Mouse (Mus musculus) midbrain, embryonic 13.5 days (tissue): ENCODE results near the gene Tbc1d9b. TPM values are rescaled to one million over a fixed set of nuclear protein-coding genes. Genes with fewer than 3 reads are reported as not detected.

ENCODE experiments used
- ATAC-seq: fragments of 200-750 bp; cut with Nextera tagmentation; 2 replicates; pipeline ENCODE4 v1.8.0; 2017; ENCODE audit warnings: mild to moderate bottlenecking, moderate TSS enrichment, moderate library complexity
- H3K27ac ChIP-seq: fragments of 300-500 bp; sonication (generic); 2 replicates; pipeline ENCODE4 v1.5.1; 2015; ENCODE audit warnings: inconsistent platforms, mild to moderate bottlenecking, moderate library complexity
- H3K27me3 ChIP-seq: fragments of 300-500 bp; sonication (generic); 2 replicates; pipeline ENCODE4 v1.6.1; 2015; ENCODE audit warnings: mild to moderate bottlenecking, inconsistent platforms
- H3K36me3 ChIP-seq: fragments of 300-500 bp; sonication (generic); 2 replicates; pipeline ENCODE4 v1.6.1; 2015; ENCODE audit warnings: mild to moderate bottlenecking, inconsistent platforms
- H3K4me1 ChIP-seq: fragments of 300-500 bp; sonication (generic); replicated peaks from 2 replicates; pipeline ENCODE4 v1.6.1; 2015; ENCODE audit warnings: inconsistent platforms
- H3K4me2 ChIP-seq: fragments of 300-500 bp; sonication (generic); replicated peaks from 2 replicates; pipeline ENCODE4 v1.6.1; 2015; ENCODE audit warnings: moderate library complexity, mild to moderate bottlenecking, inconsistent platforms
- H3K4me3 ChIP-seq: fragments of 300-500 bp; sonication (generic); replicated peaks from 2 replicates; pipeline ENCODE4 v1.5.1; 2015; ENCODE audit warnings: mild to moderate bottlenecking, inconsistent platforms
- H3K9ac ChIP-seq: fragments of 300-500 bp; sonication (generic); replicated peaks from 2 replicates; pipeline ENCODE4 v1.6.1; 2015; ENCODE audit warnings: mild to moderate bottlenecking, inconsistent platforms
- H3K9me3 ChIP-seq: fragments of 300-500 bp; sonication (generic); 2 replicates; pipeline ENCODE4 v1.6.1; 2016; ENCODE audit warnings: mild to moderate bottlenecking, inconsistent platforms
- WGBS: fragments of 180-500 bp; shearing (Covaris S2); methylation state at CpG from one replicate; pipeline ENCODE4 v1.1.7; 2015; 5-methylcytosine and 5-hydroxymethylcytosine counted together
- polyA plus RNA-seq: library from polyadenylated mRNA; unstranded; fragments of >200 nt; fragmentation: Nextera tagmentation; extraction: Ambion mirVana; gene quantifications from 2 replicates; pipeline ENCODE4 v1.2.1, GENCODE M21; 2015

Tbc1d9b gene
- polyA plus RNA-seq, 1 experiment from 2014 or later, result 39.9 TPM

DNA sequence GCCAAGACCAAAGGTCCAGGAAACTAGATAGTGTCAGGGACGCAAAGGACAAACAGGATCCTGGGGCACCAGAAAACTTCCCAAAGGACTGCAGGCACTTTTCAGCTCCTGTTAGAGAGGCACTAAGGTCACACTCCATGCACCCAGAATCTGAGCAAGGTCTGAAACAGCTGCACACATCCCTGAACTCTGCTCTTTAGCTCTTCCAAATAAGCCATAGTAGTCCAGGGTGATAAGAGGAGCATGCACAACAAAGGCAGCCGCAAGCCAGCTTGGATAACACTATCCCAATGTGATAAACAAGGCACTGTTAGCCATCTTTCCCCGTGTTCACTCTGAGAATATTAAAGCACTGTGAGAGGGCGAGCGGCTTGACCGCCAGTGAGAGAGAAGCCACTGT is 27.2 kb upstream of the Tbc1d9b start:
- Histone ChIP-seq H3K9me3 (no peaks in the 10 kb centered on the region), H3K27ac (no peak overlapping the region), H3K4me1 (no peaks in the 10 kb centered on the region), H3K4me3 (no peak overlapping the region), H3K27me3 (no peaks in the 10 kb centered on the region), H3K36me3 (peaks cover 31% of the 10 kb centered on the region), H3K4me2 (no peak overlapping the region), H3K9ac (no peak overlapping the region)
- ATAC-seq, result no peak
- WGBS, result 94% methylated on average over 6 of the region's 6 CpGs

DNA sequence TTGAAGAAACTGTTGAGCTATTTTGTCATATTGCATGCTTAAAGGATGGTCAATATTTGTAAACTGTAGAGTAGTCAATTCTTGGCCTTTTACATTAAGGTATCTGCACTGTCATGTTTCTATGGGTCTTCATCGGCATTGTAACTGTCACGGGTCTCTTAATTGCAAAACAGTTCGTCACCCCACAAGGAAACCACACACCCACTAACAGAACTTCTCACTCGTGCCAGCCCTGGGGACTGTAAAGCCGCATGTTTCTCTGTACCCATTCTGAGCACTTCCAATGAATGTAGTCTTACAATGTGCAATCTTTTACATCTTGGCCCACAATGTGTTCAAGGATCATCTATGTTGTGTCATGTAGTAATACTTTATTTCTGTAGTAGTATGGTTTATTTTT is 26.0 kb upstream of the Tbc1d9b start:
- ATAC-seq, result no peak
- Histone ChIP-seq H3K27me3 (no peaks in the 10 kb centered on the region), H3K36me3 (peaks cover 19% of the 10 kb centered on the region), H3K9ac (no peak overlapping the region), H3K4me2 (no peak overlapping the region), H3K4me1 (no peaks in the 10 kb centered on the region), H3K9me3 (no peaks in the 10 kb centered on the region), H3K4me3 (no peak overlapping the region), H3K27ac (no peak overlapping the region)
- 93% methylated on average over 5 of the region's 5 CpGs for WGBS

DNA sequence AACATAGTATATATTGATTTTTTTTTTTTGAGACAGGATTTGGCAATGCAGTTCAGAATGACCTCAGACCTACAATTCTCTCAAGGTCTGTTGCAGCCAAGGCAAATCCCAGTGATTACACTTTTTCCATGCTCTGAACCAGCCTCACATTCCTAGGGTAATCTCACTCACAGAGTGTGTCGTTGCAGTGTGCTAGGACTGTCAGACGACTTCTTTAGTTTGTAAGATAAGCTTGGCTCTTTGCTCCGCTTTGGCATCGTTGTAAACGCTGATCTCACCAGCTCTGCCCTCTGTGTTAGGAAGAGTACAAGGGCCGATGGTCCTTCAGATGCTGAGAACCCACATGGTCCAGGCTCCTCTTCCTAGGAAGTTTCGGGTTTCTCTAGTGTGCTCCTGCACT is 25.2 kb upstream of the Tbc1d9b start:
- 88% methylated on average over 7 of the region's 7 CpGs for WGBS
- peaks cover 14% of the 10 kb centered on the region for H3K36me3 ChIP-seq
- ATAC-seq, result no peak
- H3K9me3 ChIP-seq, result no peaks in the 10 kb centered on the region
- no peak overlapping the region for H3K27ac ChIP-seq
- no peak overlapping the region for H3K4me2 ChIP-seq
- H3K9ac ChIP-seq, result no peak overlapping the region
- H3K4me1 ChIP-seq, result no peaks in the 10 kb centered on the region
- H3K4me3 ChIP-seq, result no peak overlapping the region
- no peaks in the 10 kb centered on the region for H3K27me3 ChIP-seq

DNA sequence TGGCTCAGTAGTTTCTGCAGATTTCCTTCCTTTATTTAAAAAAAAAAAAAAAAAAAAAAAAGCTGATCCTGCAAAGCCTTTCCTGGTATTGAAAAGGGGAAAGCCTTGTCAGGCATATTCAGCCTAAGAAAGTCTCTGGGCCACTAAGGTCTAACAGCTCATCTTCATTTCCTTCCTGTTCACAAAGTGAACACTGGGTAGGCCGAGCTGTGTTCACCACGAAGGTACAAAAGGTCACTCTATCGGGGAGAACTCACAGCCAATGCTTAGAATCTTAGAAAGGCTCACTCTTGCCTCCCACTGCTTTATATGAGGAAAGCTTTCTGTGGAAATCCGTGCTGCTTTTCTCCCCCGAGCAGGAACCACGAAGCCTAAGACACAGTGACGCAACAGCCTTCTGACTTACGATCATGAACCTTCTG is 22.4 kb upstream of the Tbc1d9b start:
- H3K4me3 ChIP-seq, result no peak overlapping the region
- ATAC-seq, result no peak
- H3K36me3 ChIP-seq, result peaks cover 24% of the 10 kb centered on the region
- no peaks in the 10 kb centered on the region for H3K9me3 ChIP-seq
- WGBS, result 82% methylated on average over 8 of the region's 8 CpGs
- no peak overlapping the region for H3K27ac ChIP-seq
- no peaks in the 10 kb centered on the region for H3K4me1 ChIP-seq
- H3K9ac ChIP-seq, result no peak overlapping the region
- H3K4me2 ChIP-seq, result no peak overlapping the region
- H3K27me3 ChIP-seq, result no peaks in the 10 kb centered on the region

DNA sequence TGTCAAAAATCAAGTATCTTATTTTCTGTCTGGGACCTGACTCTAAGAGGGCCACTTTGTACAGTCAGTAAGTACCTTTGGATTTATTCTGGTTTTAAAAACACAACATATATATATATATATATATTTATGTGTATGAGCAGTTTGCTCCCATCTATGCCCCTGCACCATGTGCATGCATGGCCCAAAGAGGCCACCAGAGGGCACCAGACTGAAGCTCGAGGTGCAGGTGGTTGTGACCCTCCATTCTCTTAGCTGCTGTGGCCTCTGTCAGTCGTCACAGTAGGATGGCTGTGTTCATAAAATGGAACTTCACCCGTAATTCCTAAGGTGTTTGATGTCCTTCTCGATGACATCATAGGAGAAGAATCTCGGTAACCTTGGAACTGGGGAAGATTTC is 16.9 kb upstream of the Tbc1d9b start:
- ATAC-seq, result 0 out of 2 replicates have a peak, but pooled peaks have one; percentile 45

DNA sequence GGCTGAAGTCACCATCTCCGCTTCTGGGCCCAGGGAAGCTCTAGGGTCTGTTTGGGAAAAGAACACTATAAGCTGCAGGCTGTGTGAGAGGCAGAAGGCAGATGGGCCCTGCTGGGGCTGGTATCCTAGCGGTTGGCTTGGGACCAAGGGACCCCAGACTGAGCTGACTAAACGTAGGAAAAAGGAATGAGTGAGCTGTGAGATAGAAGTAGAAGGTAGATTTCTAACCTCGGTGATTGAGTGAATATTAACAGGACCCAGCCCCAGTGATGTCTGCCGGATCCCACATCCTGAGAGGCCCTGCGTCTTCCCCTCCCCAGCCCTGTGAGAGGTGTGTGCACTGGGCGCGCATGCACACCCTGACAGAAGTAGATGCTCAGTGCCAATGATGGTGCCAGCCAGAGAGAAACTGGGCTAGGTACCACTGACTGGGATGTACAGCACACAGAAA is 8.5 kb upstream of the Tbc1d9b start:
- WGBS, result 91% methylated on average over 8 of the region's 8 CpGs
- no peaks in the 10 kb centered on the region for H3K9me3 ChIP-seq
- H3K9ac ChIP-seq, result no peak overlapping the region
- H3K27me3 ChIP-seq, result no peaks in the 10 kb centered on the region
- H3K36me3 ChIP-seq, result peaks cover 47% of the 10 kb centered on the region
- ATAC-seq, result no peak
- no peak overlapping the region for H3K4me2 ChIP-seq
- H3K4me1 ChIP-seq, result no peaks in the 10 kb centered on the region
- H3K4me3 ChIP-seq, result no peak overlapping the region
- no peak overlapping the region for H3K27ac ChIP-seq

More for the DNA sequence above, 16.9 kb upstream of the Tbc1d9b start:
- 17% methylated on average over 5 of the region's 5 CpGs for WGBS
- Histone ChIP-seq H3K9me3 (no peaks in the 10 kb centered on the region), H3K27me3 (no peaks in the 10 kb centered on the region), H3K36me3 (peaks cover 30% of the 10 kb centered on the region), H3K4me3 (no peak overlapping the region), H3K9ac (no peak overlapping the region), H3K4me1 (no peaks in the 10 kb centered on the region), H3K4me2 (no peak overlapping the region), H3K27ac (no peak overlapping the region)

DNA sequence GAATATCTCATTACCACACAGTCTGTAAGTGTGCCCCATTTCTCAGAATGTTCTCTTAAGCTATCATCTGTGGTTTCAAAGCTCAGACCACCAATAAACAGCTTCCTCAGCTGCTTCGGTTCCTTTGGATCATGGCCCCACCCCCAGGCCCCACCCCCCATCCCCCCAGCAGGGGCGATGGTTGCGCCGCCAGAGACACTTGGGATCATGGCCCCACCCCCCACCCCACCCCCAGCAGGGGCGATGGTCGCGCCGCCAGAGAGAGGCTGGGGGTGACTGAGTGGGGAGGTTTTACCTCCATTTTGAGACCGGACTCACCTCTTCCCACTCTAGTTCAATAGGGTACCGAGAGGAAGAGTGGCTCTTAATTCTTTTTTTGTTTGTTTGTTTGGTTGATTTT is 3.4 kb upstream of the Tbc1d9b start:
- H3K4me2 ChIP-seq, result peak overlapping the region; percentile 32; the same call in 1 of the 2 replicates
- WGBS, result 8% methylated on average over 10 of the region's 10 CpGs

DNA sequence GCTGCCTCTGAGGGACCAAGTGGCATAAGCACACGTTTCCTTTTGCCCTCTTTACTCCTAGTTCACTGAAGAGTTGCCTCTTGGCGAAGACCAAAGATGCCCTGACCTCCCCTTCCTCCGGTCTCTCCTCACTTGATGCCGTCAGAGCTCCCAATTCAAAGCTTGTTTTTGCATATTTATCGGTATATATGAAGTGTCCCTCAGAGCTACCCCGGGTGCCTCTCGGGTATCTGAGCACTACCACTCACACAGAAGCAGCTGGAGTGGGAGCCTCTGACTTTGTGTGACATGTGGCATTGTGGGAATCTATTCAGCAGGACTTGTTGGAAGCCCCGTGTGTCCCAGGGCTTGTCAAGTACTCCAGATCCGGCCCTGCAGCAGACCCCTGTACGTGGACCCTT is 605 bp downstream of the Tbc1d9b start:
- Histone ChIP-seq H3K36me3 (peaks cover 15% of the 10 kb centered on the region), H3K27ac (peak overlapping the region; percentile 94), H3K9me3 (no peaks in the 10 kb centered on the region), H3K9ac (peak overlapping the region; percentile 99), H3K4me3 (peak overlapping the region; percentile 86), H3K4me2 (peak overlapping the region; percentile 86), H3K4me1 (peaks cover 20% of the 10 kb centered on the region), H3K27me3 (no peaks in the 10 kb centered on the region)
- 10% methylated on average over 10 of the region's 10 CpGs for WGBS
- peak; percentile 10 for ATAC-seq

More for the DNA sequence above, 3.4 kb upstream of the Tbc1d9b start:
- ATAC-seq, result no peak
- Histone ChIP-seq H3K9me3 (no peaks in the 10 kb centered on the region), H3K27ac (no peak overlapping the region), H3K36me3 (peaks cover 4% of the 10 kb centered on the region; the same call in 1 of the 2 replicates), H3K4me3 (no peak overlapping the region), H3K27me3 (no peaks in the 10 kb centered on the region), H3K9ac (no peak overlapping the region; the same call in 1 of the 2 replicates), H3K4me1 (peaks cover 20% of the 10 kb centered on the region)

DNA sequence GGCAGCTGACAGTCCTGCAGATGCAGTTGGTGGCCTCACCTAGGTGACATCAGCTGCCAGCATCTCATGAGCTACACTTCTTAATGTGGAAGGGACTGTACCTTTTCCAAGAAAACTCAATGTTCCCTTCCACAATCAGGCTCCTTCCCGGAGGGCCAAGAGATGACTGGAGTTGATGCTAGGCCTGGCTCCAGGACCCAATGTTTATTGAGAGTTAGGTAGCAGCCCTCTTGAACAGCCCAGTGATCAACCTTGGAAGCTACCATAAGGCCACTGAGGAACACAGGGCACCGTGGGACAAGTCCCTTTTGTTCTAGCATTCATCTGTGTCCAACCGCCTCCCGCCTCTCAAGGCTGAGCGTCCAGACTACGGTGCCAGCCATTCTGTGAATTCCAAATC is 1.1 kb downstream of the Tbc1d9b start:
- H3K27ac ChIP-seq, result no peak overlapping the region
- 85% methylated on average over 6 of the region's 6 CpGs for WGBS
- peak overlapping the region; percentile 86 for H3K4me3 ChIP-seq
- H3K36me3 ChIP-seq, result peaks cover 20% of the 10 kb centered on the region
- H3K9ac ChIP-seq, result peak overlapping the region; percentile 99
- H3K4me2 ChIP-seq, result peak overlapping the region; percentile 86
- H3K4me1 ChIP-seq, result peaks cover 20% of the 10 kb centered on the region
- ATAC-seq, result no peak
- H3K27me3 ChIP-seq, result no peaks in the 10 kb centered on the region
- no peaks in the 10 kb centered on the region for H3K9me3 ChIP-seq

DNA sequence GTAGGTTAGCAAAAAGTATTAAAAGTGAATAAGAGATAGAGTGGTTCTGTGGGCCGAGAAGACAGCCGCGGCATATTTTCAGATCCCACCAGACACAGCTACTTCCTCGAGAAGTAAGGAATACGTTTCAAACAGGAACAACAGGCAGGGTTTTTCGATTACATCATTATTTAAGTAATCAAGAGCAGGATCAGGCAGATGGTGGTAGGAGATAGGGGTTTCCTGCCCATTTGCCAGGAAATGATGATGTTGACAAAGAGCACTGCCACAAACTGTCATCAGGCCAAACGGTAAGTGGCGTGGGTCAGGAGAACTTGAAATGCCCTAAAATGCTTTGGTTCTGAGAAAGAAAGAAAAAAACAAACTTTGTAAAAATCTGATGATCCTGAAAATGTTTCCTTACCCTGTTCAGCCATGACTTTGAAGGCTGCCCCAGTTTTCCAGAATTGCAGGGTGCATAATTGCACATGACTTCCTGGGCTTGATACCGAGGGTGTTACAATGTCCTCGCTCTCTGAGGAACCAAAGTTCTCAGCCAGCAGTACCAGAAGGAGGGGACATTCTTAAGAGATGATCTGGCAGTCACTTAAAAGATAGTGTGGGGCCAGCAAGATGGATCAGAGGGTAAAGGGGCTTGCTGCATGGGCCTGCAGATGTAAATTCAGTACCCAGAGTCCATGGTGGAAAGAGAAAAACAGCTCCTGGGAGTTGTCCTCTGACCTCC is 3.1 kb downstream of the Tbc1d9b start:
- no peak overlapping the region for H3K27ac ChIP-seq
- H3K4me3 ChIP-seq, result no peak overlapping the region
- no peak overlapping the region for H3K9ac ChIP-seq
- ATAC-seq, result no peak
- no peaks in the 10 kb centered on the region for H3K27me3 ChIP-seq
- WGBS, result 91% methylated on average over 10 of the region's 10 CpGs
- peaks cover 39% of the 10 kb centered on the region for H3K36me3 ChIP-seq
- H3K9me3 ChIP-seq, result no peaks in the 10 kb centered on the region
- peaks cover 17% of the 10 kb centered on the region for H3K4me1 ChIP-seq
- no peak overlapping the region for H3K4me2 ChIP-seq

DNA sequence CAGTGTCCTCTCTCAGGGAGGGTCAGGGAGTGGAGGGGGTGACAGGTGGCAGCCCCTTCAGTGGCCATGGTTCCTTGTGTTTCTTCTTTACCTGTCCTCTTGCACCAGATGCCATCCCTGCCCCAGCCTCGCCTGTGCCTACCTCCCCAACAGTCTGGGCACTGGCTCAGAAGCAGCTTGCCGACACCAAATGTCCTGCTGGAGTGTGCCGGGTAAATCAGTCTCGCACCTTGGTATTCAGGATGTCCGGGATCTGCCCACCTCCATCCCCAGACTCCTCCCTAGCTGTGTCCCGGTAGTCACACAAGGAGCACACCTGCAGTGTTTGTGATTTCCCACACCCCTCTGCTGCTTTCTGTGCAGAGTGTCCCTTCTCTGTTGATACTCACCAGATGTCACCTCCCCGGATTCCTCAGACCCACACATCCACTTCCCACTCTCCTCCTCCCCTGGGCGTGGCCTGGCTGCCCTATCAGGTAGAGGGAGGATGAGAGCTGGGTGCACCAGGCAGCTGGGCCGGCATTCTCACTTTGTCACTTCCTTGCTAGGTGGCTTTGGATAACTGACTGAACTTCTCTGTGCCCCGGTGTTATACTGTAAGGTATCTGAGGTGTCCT is 7.1 kb downstream of the Tbc1d9b start:
- no peaks in the 10 kb centered on the region for H3K27me3 ChIP-seq
- peaks cover 79% of the 10 kb centered on the region for H3K36me3 ChIP-seq
- H3K27ac ChIP-seq, result no peak overlapping the region
- H3K4me2 ChIP-seq, result no peak overlapping the region
- H3K9ac ChIP-seq, result no peak overlapping the region
- WGBS, result 82% methylated on average over 10 of the region's 10 CpGs
- H3K4me3 ChIP-seq, result no peak overlapping the region
- ATAC-seq, result no peak
- no peaks in the 10 kb centered on the region for H3K4me1 ChIP-seq
- no peaks in the 10 kb centered on the region for H3K9me3 ChIP-seq

DNA sequence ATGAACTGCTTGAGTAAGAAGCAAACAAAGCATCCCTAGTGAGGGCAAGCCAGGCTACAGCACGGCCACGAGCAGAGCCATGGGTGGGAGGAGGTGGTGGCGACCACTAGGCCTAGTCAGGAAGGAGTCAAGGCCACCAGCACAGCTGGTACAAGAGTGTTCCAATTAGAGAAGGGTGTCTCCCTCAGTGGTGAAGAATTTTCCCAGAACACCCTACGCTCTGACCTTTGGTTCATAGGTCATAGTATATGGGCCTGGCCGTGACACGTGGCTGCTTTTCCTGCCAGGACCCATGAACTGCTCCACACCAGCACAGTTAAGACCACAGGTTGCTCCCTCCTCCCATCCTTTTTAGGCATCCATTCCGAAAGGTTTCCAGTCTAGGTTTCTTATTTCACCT is 8.4 kb downstream of the Tbc1d9b start:
- Histone ChIP-seq H3K9me3 (no peaks in the 10 kb centered on the region), H3K36me3 (peaks cover 87% of the 10 kb centered on the region), H3K4me1 (no peaks in the 10 kb centered on the region), H3K27ac (no peak overlapping the region), H3K4me3 (no peak overlapping the region), H3K9ac (no peak overlapping the region), H3K4me2 (no peak overlapping the region), H3K27me3 (no peaks in the 10 kb centered on the region)
- WGBS, result 81% methylated on average over 7 of the region's 7 CpGs
- ATAC-seq, result no peak
